Mouse (Mus musculus): ENCODE measurements around the gene Specc1. TPM values are rescaled to one million over a fixed set of nuclear protein-coding genes. Genes with fewer than 3 reads are reported as not detected.

The Specc1 gene
- polyA plus RNA-seq, 1 experiment from 2014 or later: 8.0 TPM

GRCm38 (mm10) chr11:62001977-62002376 is 45.4 kb downstream of the Specc1 start:
- Histone ChIP-seq H3K4me1 (ENCODE audit: control insufficient read depth, insufficient read depth, low read length) (no peaks in the 10 kb centered on the region), H3K9ac (ENCODE audit: low read depth, low read length) (no peak overlapping the region), H3K9me3 (replicated peaks; ENCODE audit: control insufficient read depth, low read length, poor library complexity, severe bottlenecking) (no peaks in the 10 kb centered on the region), H3K4me3 (ENCODE audit: low read depth, low read length) (no peak overlapping the region), H3K27me3 (ENCODE audit: control insufficient read depth, insufficient read depth, low read depth, low read length) (no peaks in the 10 kb centered on the region), H3K4me2 (ENCODE audit: low read length) (no peak overlapping the region), H3K36me3 (ENCODE audit: control insufficient read depth, insufficient read depth, low read length) (no peaks in the 10 kb centered on the region), H3K27ac (ENCODE audit: low read length) (no peak overlapping the region)
- ATAC-seq: no peak
- WGBS: 71% methylated on average over 4 of the region's 4 CpGs

GRCm38 (mm10) chr11:62004881-62005240 is 48.3 kb downstream of the Specc1 start:
- 70% methylated on average over 6 of the region's 6 CpGs for WGBS
- H3K4me2 ChIP-seq (ENCODE audit: low read length): no peak overlapping the region
- ATAC-seq: no peak

DNA sequence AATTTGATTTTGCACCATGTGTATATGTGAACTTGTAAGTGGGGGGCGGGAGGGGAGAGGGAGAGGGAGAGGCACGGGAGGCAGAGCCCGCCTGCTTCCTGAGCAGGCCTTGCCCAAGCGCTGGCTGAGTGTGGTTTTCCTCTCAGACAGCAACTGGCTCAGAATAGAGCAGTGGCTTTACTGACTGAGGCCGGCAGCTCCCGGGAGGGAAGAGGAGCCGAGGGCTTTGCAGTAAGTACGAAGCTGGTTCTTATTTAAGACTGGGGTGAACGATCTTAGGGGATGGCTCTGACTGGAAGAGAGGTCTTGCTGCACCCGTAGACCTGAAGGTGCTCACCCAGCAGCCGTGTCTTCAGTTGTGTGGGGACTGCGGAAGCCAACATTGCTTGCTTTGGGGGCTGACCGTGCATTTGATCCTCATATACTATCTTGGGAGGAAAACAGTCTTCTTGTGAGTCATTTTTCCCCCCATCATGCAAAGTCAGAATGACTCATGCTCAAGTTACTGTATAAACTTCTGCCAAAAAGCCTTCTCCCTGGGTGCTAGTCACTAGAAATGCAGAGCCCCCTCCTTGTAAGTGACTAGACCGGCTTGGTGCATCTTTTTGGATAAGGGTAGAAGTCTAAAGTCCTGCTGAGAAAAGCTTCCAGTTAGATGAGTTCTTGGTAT is 48.8 kb downstream of the Specc1 start:
- no peak for ATAC-seq
- no peak overlapping the region for H3K27ac ChIP-seq (ENCODE audit: low read length)
- WGBS: 68% methylated on average over 14 of the region's 14 CpGs

More at GRCm38 (mm10) chr11:62004881-62005240, 48.3 kb downstream of the Specc1 start:
- Histone ChIP-seq H3K27ac (ENCODE audit: low read length) (no peak overlapping the region), H3K9ac (ENCODE audit: low read depth, low read length) (no peak overlapping the region), H3K27me3 (ENCODE audit: control insufficient read depth, insufficient read depth, low read depth, low read length) (no peaks in the 10 kb centered on the region), H3K36me3 (ENCODE audit: control insufficient read depth, insufficient read depth, low read length) (no peaks in the 10 kb centered on the region), H3K4me3 (ENCODE audit: low read depth, low read length) (no peak overlapping the region), H3K9me3 (replicated peaks; ENCODE audit: control insufficient read depth, low read length, poor library complexity, severe bottlenecking) (no peaks in the 10 kb centered on the region), H3K4me1 (ENCODE audit: control insufficient read depth, insufficient read depth, low read length) (no peaks in the 10 kb centered on the region)

DNA sequence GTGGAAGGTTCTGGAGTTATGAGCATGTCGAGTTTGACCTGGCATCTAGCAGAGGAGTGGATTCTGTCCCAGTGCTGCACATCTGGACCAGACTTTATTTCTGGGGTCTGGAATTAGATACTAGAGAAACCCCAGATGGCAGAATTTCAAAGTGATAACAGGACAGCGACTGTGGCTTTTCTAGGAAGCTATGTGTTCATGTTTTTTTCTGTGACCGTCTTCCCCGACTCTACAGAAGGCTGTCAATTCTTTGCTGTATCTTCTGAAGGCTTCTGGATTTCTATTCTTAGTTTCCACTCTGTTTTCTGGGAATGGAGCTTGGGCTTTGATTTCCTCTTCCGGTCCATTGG is 49.3 kb downstream of the Specc1 start:
- no peak overlapping the region for H3K4me2 ChIP-seq (ENCODE audit: low read length)
- H3K27me3 ChIP-seq (ENCODE audit: control insufficient read depth, insufficient read depth, low read depth, low read length): no peaks in the 10 kb centered on the region
- H3K4me3 ChIP-seq (ENCODE audit: low read depth, low read length): no peak overlapping the region
- H3K27ac ChIP-seq (ENCODE audit: low read length): no peak overlapping the region
- ATAC-seq: no peak
- H3K36me3 ChIP-seq (ENCODE audit: control insufficient read depth, insufficient read depth, low read length): no peaks in the 10 kb centered on the region
- no peaks in the 10 kb centered on the region for H3K9me3 ChIP-seq (replicated peaks; ENCODE audit: control insufficient read depth, low read length, poor library complexity, severe bottlenecking)
- no peak overlapping the region for H3K9ac ChIP-seq (ENCODE audit: low read depth, low read length)
- 73% methylated on average over 5 of the region's 5 CpGs for WGBS
- H3K4me1 ChIP-seq (ENCODE audit: control insufficient read depth, insufficient read depth, low read length): no peaks in the 10 kb centered on the region

More for the DNA sequence above, 48.8 kb downstream of the Specc1 start:
- Histone ChIP-seq H3K4me2 (ENCODE audit: low read length) (no peak overlapping the region), H3K4me3 (ENCODE audit: low read depth, low read length) (no peak overlapping the region), H3K9me3 (replicated peaks; ENCODE audit: control insufficient read depth, low read length, poor library complexity, severe bottlenecking) (no peaks in the 10 kb centered on the region), H3K4me1 (ENCODE audit: control insufficient read depth, insufficient read depth, low read length) (no peaks in the 10 kb centered on the region), H3K36me3 (ENCODE audit: control insufficient read depth, insufficient read depth, low read length) (no peaks in the 10 kb centered on the region), H3K9ac (ENCODE audit: low read depth, low read length) (no peak overlapping the region), H3K27me3 (ENCODE audit: control insufficient read depth, insufficient read depth, low read depth, low read length) (no peaks in the 10 kb centered on the region)

DNA sequence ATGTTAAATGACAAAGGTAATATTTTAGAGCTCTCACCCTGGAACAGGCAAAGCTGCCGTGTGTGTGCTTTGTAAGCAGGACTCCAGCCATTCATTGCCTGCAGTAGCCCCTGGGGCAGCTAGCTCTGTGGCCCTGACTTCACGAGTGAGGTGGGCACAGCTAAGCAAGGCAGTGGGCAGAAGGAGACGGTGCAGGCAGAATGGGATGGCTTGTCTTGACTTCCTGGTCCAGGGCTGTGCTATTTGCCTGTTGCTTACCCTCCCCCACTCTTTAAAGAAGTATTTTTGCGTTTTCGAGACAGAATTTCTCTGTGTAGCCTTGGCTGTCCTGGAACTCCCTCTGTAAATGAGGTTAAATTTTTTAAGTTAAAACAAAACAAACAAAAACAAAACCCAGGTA is 50.1 kb downstream of the Specc1 start:
- no peak for ATAC-seq
- WGBS: 64% methylated on average over 5 of the region's 5 CpGs

GRCm38 (mm10) chr11:62007984-62008383 is 51.4 kb downstream of the Specc1 start:
- H3K4me2 ChIP-seq (ENCODE audit: low read length): no peak overlapping the region
- H3K4me1 ChIP-seq (ENCODE audit: control insufficient read depth, insufficient read depth, low read length): no peaks in the 10 kb centered on the region
- no peak overlapping the region for H3K9ac ChIP-seq (ENCODE audit: low read depth, low read length)
- no peak overlapping the region for H3K4me3 ChIP-seq (ENCODE audit: low read depth, low read length)
- no peak for ATAC-seq
- H3K27me3 ChIP-seq (ENCODE audit: control insufficient read depth, insufficient read depth, low read depth, low read length): no peaks in the 10 kb centered on the region
- H3K9me3 ChIP-seq (replicated peaks; ENCODE audit: control insufficient read depth, low read length, poor library complexity, severe bottlenecking): no peaks in the 10 kb centered on the region
- H3K27ac ChIP-seq (ENCODE audit: low read length): no peak overlapping the region
- H3K36me3 ChIP-seq (ENCODE audit: control insufficient read depth, insufficient read depth, low read length): no peaks in the 10 kb centered on the region
- 44% methylated on average over 9 of the region's 9 CpGs for WGBS

More for the DNA sequence above, 50.1 kb downstream of the Specc1 start:
- no peak overlapping the region for H3K9ac ChIP-seq (ENCODE audit: low read depth, low read length)
- H3K9me3 ChIP-seq (replicated peaks; ENCODE audit: control insufficient read depth, low read length, poor library complexity, severe bottlenecking): no peaks in the 10 kb centered on the region
- no peaks in the 10 kb centered on the region for H3K4me1 ChIP-seq (ENCODE audit: control insufficient read depth, insufficient read depth, low read length)
- H3K4me2 ChIP-seq (ENCODE audit: low read length): no peak overlapping the region
- no peak overlapping the region for H3K27ac ChIP-seq (ENCODE audit: low read length)
- no peaks in the 10 kb centered on the region for H3K27me3 ChIP-seq (ENCODE audit: control insufficient read depth, insufficient read depth, low read depth, low read length)
- H3K36me3 ChIP-seq (ENCODE audit: control insufficient read depth, insufficient read depth, low read length): no peaks in the 10 kb centered on the region
- no peak overlapping the region for H3K4me3 ChIP-seq (ENCODE audit: low read depth, low read length)

DNA sequence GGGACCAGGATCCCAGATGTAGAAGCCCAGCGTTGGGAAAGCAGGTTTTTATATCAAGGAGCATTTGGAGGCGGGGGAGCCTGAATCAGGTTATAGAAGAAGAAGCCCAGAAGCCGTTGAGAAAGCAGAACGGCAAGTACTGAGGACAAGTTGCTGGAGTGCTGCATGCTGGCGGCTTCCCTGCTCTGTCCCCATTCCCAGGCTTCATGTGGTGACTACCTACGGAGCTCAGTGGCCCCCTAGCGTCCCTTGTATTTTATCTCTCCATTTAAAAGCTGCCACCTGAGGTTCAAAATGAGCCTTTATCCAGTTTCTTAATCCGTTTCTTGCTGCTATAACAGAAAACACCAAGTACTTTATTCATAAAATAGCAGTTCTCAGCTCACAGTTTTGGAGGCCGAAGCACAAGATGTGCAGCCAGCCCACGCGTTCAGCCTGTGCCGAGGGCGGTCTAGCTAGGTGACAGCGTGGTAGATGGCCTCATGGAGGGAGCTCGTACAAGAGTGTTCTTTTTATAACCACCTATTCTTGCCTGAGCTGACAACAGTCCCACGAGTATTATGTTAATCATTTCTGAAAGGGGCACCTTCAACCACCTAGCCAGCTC is 54.2 kb downstream of the Specc1 start:
- H3K27me3 ChIP-seq (ENCODE audit: control insufficient read depth, insufficient read depth, low read depth, low read length): no peaks in the 10 kb centered on the region
- H3K36me3 ChIP-seq (ENCODE audit: control insufficient read depth, insufficient read depth, low read length): no peaks in the 10 kb centered on the region
- no peak overlapping the region for H3K9ac ChIP-seq (ENCODE audit: low read depth, low read length)
- no peak overlapping the region for H3K4me3 ChIP-seq (ENCODE audit: low read depth, low read length)
- H3K9me3 ChIP-seq (replicated peaks; ENCODE audit: control insufficient read depth, low read length, poor library complexity, severe bottlenecking): no peaks in the 10 kb centered on the region
- no peak for ATAC-seq
- WGBS: 71% methylated on average over 16 of the region's 16 CpGs
- H3K4me1 ChIP-seq (ENCODE audit: control insufficient read depth, insufficient read depth, low read length): peaks cover 4% of the 10 kb centered on the region; the same call in 1 of the 2 replicates
- H3K4me2 ChIP-seq (ENCODE audit: low read length): no peak overlapping the region
- no peak overlapping the region for H3K27ac ChIP-seq (ENCODE audit: low read length)

DNA sequence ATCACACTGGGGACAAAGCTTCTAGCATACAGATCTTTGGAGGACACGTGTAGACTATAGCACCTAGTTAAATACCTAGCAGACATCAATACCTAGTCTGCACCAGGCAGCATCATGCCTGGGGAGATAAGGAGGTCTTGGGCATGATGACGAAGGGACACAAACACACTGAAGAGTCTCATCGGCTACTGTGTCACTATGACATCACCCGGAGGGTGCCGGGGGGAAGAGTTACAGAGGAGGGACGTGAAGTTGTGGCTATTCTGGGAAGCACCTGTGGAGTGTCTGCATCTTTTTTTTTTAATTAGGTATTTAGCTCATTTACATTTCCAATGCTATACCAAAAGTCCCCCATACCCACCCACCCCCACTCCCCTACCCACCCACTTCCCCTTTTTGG is 55.5 kb downstream of the Specc1 start:
- no peak overlapping the region for H3K4me2 ChIP-seq (ENCODE audit: low read length)
- H3K9me3 ChIP-seq (replicated peaks; ENCODE audit: control insufficient read depth, low read length, poor library complexity, severe bottlenecking): no peaks in the 10 kb centered on the region
- peaks cover 4% of the 10 kb centered on the region; the same call in 1 of the 2 replicates for H3K4me1 ChIP-seq (ENCODE audit: control insufficient read depth, insufficient read depth, low read length)
- H3K4me3 ChIP-seq (ENCODE audit: low read depth, low read length): no peak overlapping the region
- no peak overlapping the region for H3K9ac ChIP-seq (ENCODE audit: low read depth, low read length)
- no peak overlapping the region for H3K27ac ChIP-seq (ENCODE audit: low read length)
- no peaks in the 10 kb centered on the region for H3K36me3 ChIP-seq (ENCODE audit: control insufficient read depth, insufficient read depth, low read length)
- 96% methylated on average over 6 of the region's 6 CpGs for WGBS
- ATAC-seq: no peak
- H3K27me3 ChIP-seq (ENCODE audit: control insufficient read depth, insufficient read depth, low read depth, low read length): no peaks in the 10 kb centered on the region

DNA sequence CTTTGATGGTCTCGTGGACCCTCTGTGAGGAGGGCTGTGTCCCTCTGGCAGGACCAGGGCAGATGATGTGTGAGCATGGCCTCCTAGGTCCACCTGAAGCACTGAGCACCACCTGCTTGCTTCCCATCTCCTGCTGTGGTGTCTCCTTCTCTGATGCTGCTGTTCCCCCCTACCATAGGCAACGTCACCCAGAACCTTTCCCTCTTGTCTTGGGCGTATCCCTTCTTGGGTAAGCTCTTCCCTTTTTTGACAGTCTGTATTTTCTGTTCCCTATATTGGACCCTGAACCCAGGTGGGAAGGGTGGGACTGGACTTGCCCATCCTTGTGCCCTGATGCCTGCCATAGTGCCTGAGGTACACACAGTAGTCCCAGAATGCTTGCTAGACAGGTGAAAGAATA is 56.9 kb downstream of the Specc1 start:
- H3K9me3 ChIP-seq (replicated peaks; ENCODE audit: control insufficient read depth, low read length, poor library complexity, severe bottlenecking): no peaks in the 10 kb centered on the region
- H3K27me3 ChIP-seq (ENCODE audit: control insufficient read depth, insufficient read depth, low read depth, low read length): no peaks in the 10 kb centered on the region
- H3K27ac ChIP-seq (ENCODE audit: low read length): no peak overlapping the region
- no peak for ATAC-seq
- peaks cover 4% of the 10 kb centered on the region; the same call in 1 of the 2 replicates for H3K4me1 ChIP-seq (ENCODE audit: control insufficient read depth, insufficient read depth, low read length)
- WGBS: 82% methylated on average over 3 of the region's 3 CpGs
- H3K9ac ChIP-seq (ENCODE audit: low read depth, low read length): no peak overlapping the region
- no peak overlapping the region for H3K4me2 ChIP-seq (ENCODE audit: low read length)
- H3K36me3 ChIP-seq (ENCODE audit: control insufficient read depth, insufficient read depth, low read length): no peaks in the 10 kb centered on the region
- H3K4me3 ChIP-seq (ENCODE audit: low read depth, low read length): no peak overlapping the region

Data from midbrain, embryonic 16.5 days (tissue).